Mouse (Mus musculus) layer of hippocampus, postnatal 25 days (tissue): ENCODE data around the gene Cgn. TPM values are rescaled to one million over a fixed set of nuclear protein-coding genes. Genes with fewer than 3 reads are reported as not detected.
"Not testable (repeated sequence)": the region's sequence is repeated elsewhere in the genome, so short reads cannot be mapped to it uniquely, and the experiment has no call there.

ENCODE experiments used
- DNase-seq, 2 experiments: peaks; one replicate each; pipeline ENCODE4 v3.0.0; 2022; ENCODE audit warnings: mixed read lengths in 2 of 2, low spot score in 1 of 2; ENCODE audit errors: extremely low spot score in 1 of 2
- total RNA-seq, 2 experiments: library from RNA; stranded (reverse); gene quantifications; 2 replicates each; pipeline ENCODE4 v1.2.3; 2021

Gene Cgn
- total RNA-seq, 2 experiments from 2014 or later, result 3.1 to 3.2 TPM

- not testable (repeated sequence) for DNase-seq
These were observed 75.7 kb downstream of the Cgn start for GRCm38 (mm10) chr3:94710591-94710990.

Other genes with a start within 250 kb of the Cgn start
- 100 to 1,000 TPM in 1 of 2 experiments, 10 to 100 TPM in 1; 96.6 to 103 TPM for gene Snx27, start 203.8 kb downstream of the Cgn start, total RNA-seq
- gene Gm10972, start 143.4 kb downstream of the Cgn start, total RNA-seq, result not detected
- 1 to 10 TPM; 2.0 to 2.2 TPM for gene Tuft1, start 127.6 kb downstream of the Cgn start, total RNA-seq
- 1 to 10 TPM in 1 of 2 experiments, not detected in 1; 1.0 TPM for gene Selenbp2, start 92.9 kb downstream of the Cgn start, total RNA-seq
- 10 to 100 TPM; 47.6 to 57.9 TPM for gene Pogz, start 51.1 kb upstream of the Cgn start, total RNA-seq
- gene Psmb4, start 100.5 kb upstream of the Cgn start, total RNA-seq, result 100 to 1,000 TPM; 253 to 304 TPM
- 10 to 100 TPM; 10.3 to 10.6 TPM for gene Selenbp1, start 146.6 kb upstream of the Cgn start, total RNA-seq
- 10 to 100 TPM; 18.8 to 22.3 TPM for gene Rfx5, start 167.6 kb upstream of the Cgn start, total RNA-seq
- gene Pi4kb, start 188.2 kb upstream of the Cgn start, total RNA-seq, result 10 to 100 TPM; 52.5 to 58.0 TPM
- gene Zfp687, start 229.0 kb upstream of the Cgn start, total RNA-seq, result 10 to 100 TPM; 23.4 to 30.0 TPM